Mouse (Mus musculus) C2C12 (cell line): ENCODE results near the gene Il9r.

Experiments
- CEBPB ChIP-seq: IDR thresholded peaks from one replicate; pipeline ENCODE4 v1.6.1; 2011; ENCODE audit warnings: low read depth, mild to moderate bottlenecking, control low read depth, moderate library complexity
- CTCF ChIP-seq: IDR thresholded peaks from one replicate; pipeline ENCODE4 v1.5.1; 2011; ENCODE audit not compliant: control insufficient read depth, insufficient read depth, insufficient read length
- MAX ChIP-seq: IDR thresholded peaks from one replicate; pipeline ENCODE4 v1.6.1; 2011; ENCODE audit warnings: mild to moderate bottlenecking, control low read depth
- MYOD1 ChIP-seq: IDR thresholded peaks from one replicate; pipeline ENCODE4 v1.6.1; 2011; ENCODE audit warnings: low read depth; ENCODE audit not compliant: control insufficient read depth, insufficient read length
- USF1 ChIP-seq: IDR thresholded peaks from one replicate; pipeline ENCODE4 v1.6.1; 2011; ENCODE audit warnings: low read depth, mild to moderate bottlenecking, control low read depth, moderate library complexity

DNA sequence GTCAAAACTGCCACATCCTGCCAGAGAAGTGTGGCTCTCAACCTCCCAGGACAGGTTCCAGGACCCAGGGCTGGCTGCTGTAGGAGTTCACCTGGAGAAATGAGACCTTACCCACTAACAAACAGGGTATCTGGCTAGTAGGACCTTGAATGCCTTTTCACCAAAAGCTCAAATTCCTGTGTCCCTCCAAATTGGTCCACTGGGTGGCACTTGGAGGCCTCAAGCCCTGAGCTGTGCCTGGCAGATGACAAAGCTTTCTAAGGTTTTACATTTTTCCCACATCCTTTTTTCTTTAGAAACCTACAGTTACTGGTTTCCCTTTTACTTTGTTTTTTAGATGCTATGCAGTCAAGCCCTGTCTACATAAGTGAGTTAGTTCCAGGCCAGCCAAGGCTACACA, 47.0 kb upstream of the Il9r start:
- TF ChIP-seq CTCF (peak; percentile 16), MAX (no peak), CEBPB (no peak), USF1 (no peak), MYOD1 (no peak)
